7 mouse cellular contexts compared by ENCODE assay signal in the genomic region with DNA sequence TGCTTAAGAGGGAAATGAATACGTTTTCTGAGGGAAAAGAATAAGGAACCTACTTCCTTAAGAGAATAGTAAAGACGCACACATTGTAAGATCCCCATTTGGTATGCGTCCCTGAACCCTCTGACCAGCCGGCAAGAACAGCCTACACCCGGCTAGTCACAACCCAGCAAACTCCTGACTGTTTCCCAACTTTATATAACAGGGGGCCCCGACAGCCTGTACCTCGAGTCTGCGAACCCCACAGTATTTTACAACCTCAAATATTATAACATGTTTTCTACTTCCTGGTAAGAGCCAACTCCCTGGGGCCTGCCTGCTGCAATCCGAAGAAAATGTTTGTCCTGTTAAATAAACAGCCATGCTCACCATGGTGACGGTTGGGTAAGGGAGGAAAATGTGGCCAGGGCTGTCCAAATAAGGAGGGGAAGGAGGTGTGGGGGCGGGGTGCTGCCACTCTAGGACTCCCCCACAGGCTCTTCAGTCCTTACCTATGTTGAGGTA. TPM values are rescaled to one million over a fixed set of nuclear protein-coding genes. Genes with fewer than 3 reads are reported as not detected.
DNase-seq lines count a peak whose midpoint lies in the region; ATAC-seq and TF ChIP-seq lines count a peak whose summit lies in the region.

No protein-coding gene starts in this region.

- H3K36me3 ChIP-seq in intestine, embryonic 15.5 days = no peaks in the 10 kb centered on the region
- no peaks in the 10 kb centered on the region for H3K36me3 ChIP-seq in liver, embryonic 11.5 days (ENCODE audit: control insufficient read depth, insufficient read depth, low read length)
- no peaks in the 10 kb centered on the region for H3K36me3 ChIP-seq in midbrain, embryonic 16.5 days (ENCODE audit: control insufficient read depth, insufficient read depth, low read length)

- in situ Hi-C loops in Patski (cut with MboI; ENCODE audit: low pct_unique_long_range_greater_than_20kb) = no loop called here

- peak overlapping the region; percentile 36; the same call in 1 of the 2 replicates for H3K9ac ChIP-seq in intestine, embryonic 15.5 days
- H3K9ac ChIP-seq in liver, embryonic 11.5 days (ENCODE audit: low read depth, low read length) = 0 out of 2 replicates have a peak overlapping the region, but pooled peaks have one; percentile 5
- no peak overlapping the region for H3K9ac ChIP-seq in midbrain, embryonic 16.5 days (ENCODE audit: low read depth, low read length)

- peak overlapping the region; percentile 95 for H3K27ac ChIP-seq in intestine, embryonic 15.5 days
- peak overlapping the region; percentile 71 for H3K27ac ChIP-seq in liver, embryonic 11.5 days (ENCODE audit: low read depth, low read length)
- no peak overlapping the region for H3K27ac ChIP-seq in midbrain, embryonic 16.5 days (ENCODE audit: low read length)

- DNase-seq in Patski (ENCODE audit: low read depth, low spot score) = no peak
- peak; percentile 43 for DNase-seq in brain, adult 2 months (ENCODE audit: low read depth, low spot score)
- DNase-seq in heart, adult 11 months = peak; percentile 99
- peak; percentile 50 for DNase-seq in liver, embryonic 11.5 days (ENCODE audit: low spot score)
- peak; percentile 57 to 70 for DNase-seq in urinary bladder, postnatal 4 days (ENCODE audit: low spot score in 2 of 2)

- peaks cover 70% of the 10 kb centered on the region for H3K4me1 ChIP-seq in intestine, embryonic 15.5 days (replicated peaks)
- H3K4me1 ChIP-seq in liver, embryonic 11.5 days (replicated peaks; ENCODE audit: control insufficient read depth, insufficient read depth, low read length) = peaks cover 53% of the 10 kb centered on the region
- H3K4me1 ChIP-seq in midbrain, embryonic 16.5 days (ENCODE audit: control insufficient read depth, insufficient read depth, low read length) = peaks cover 17% of the 10 kb centered on the region

- peak overlapping the region; percentile 10; the same call in 1 of the 2 replicates for H3K4me3 ChIP-seq in intestine, embryonic 15.5 days (replicated peaks)
- no peak overlapping the region for H3K4me3 ChIP-seq in liver, embryonic 11.5 days (ENCODE audit: low read depth, low read length)
- no peak overlapping the region for H3K4me3 ChIP-seq in midbrain, embryonic 16.5 days (ENCODE audit: low read depth, low read length)

- peak overlapping the region; percentile 77 for H3K4me2 ChIP-seq in intestine, embryonic 15.5 days (replicated peaks)
- H3K4me2 ChIP-seq in liver, embryonic 11.5 days = peak overlapping the region; percentile 36
- H3K4me2 ChIP-seq in midbrain, embryonic 16.5 days (ENCODE audit: low read length) = peak overlapping the region; percentile 17

- TF ChIP-seq CTCF in Patski (IDR thresholded peaks at IDR 0.05) = no peak

- CTCF ChIA-PET in Patski (lab: Charles Lee) = interaction anchor here (4.4 to 5.7 kb wide), 2 partner anchors 12 to 27 kb away, joined by 31 read pairs; no protein-coding TSS in a partner anchor

- 10% methylated on average over 11 of the region's 11 CpGs for WGBS in intestine, embryonic 15.5 days
- 44% methylated on average over 11 of the region's 11 CpGs for WGBS in liver, embryonic 11.5 days
- 25% methylated on average over 11 of the region's 11 CpGs for WGBS in midbrain, embryonic 16.5 days

- H3K9me3 ChIP-seq in intestine, embryonic 15.5 days = no peaks in the 10 kb centered on the region
- no peaks in the 10 kb centered on the region for H3K9me3 ChIP-seq in liver, embryonic 11.5 days (ENCODE audit: control insufficient read depth, low read length)
- no peaks in the 10 kb centered on the region for H3K9me3 ChIP-seq in midbrain, embryonic 16.5 days (replicated peaks; ENCODE audit: control insufficient read depth, low read length, poor library complexity, severe bottlenecking)

- H3K27me3 ChIP-seq in Patski = no peaks in the 10 kb centered on the region
- no peaks in the 10 kb centered on the region for H3K27me3 ChIP-seq in intestine, embryonic 15.5 days (replicated peaks)
- no peaks in the 10 kb centered on the region for H3K27me3 ChIP-seq in liver, embryonic 11.5 days (replicated peaks; ENCODE audit: control insufficient read depth, insufficient read depth, low read length)
- H3K27me3 ChIP-seq in midbrain, embryonic 16.5 days (ENCODE audit: control insufficient read depth, insufficient read depth, low read depth, low read length) = no peaks in the 10 kb centered on the region

- peak; percentile 17 for ATAC-seq in Patski
- ATAC-seq in intestine, embryonic 15.5 days = peak; percentile 60
- no peak for ATAC-seq in liver, embryonic 11.5 days (replicated peaks; ENCODE audit: low FRiP score)
- ATAC-seq in midbrain, embryonic 16.5 days = no peak

- POLR2A ChIA-PET in Patski (lab: Charles Lee) = no interaction called here

RNA-seq across cellular contexts. Expression of a gene that starts 2.8 kb away (rescaled TPM):
- 9.7 TPM for polyA plus RNA-seq in Patski (2021)
- 7.8 and 7.9 TPM in 2 replicates for polyA plus RNA-seq in intestine, embryonic 15.5 days (2015; fragmentation: Nextera tagmentation; extraction: Ambion mirVana)
- 4.5 and 6.8 TPM in 2 replicates for polyA plus RNA-seq in liver, embryonic 11.5 days (2014; fragmentation: Nextera tagmentation; extraction: Ambion mirVana)
- 4.5 and 5.1 TPM in 2 replicates for polyA plus RNA-seq in midbrain, embryonic 16.5 days (2015; fragmentation: Nextera tagmentation; extraction: Ambion mirVana)

RNA-seq across cellular contexts. Expression of a gene that starts 38.1 kb away (rescaled TPM):
- 19.0 TPM for polyA plus RNA-seq in Patski (2021)
- 7.2 and 8.1 TPM in 2 replicates for polyA plus RNA-seq in intestine, embryonic 15.5 days (2015; fragmentation: Nextera tagmentation; extraction: Ambion mirVana)
- polyA plus RNA-seq in liver, embryonic 11.5 days (2014; fragmentation: Nextera tagmentation; extraction: Ambion mirVana) = 4.4 TPM in 2 replicates
- 10.8 and 10.9 TPM in 2 replicates for polyA plus RNA-seq in midbrain, embryonic 16.5 days (2015; fragmentation: Nextera tagmentation; extraction: Ambion mirVana)

RNA-seq across cellular contexts. Expression of a gene that starts 42.5 kb away (rescaled TPM):
- 52.9 TPM for polyA plus RNA-seq in Patski (2021)
- 94.0 and 103 TPM in 2 replicates for polyA plus RNA-seq in intestine, embryonic 15.5 days (2015; fragmentation: Nextera tagmentation; extraction: Ambion mirVana)
- polyA plus RNA-seq in liver, embryonic 11.5 days (2014; fragmentation: Nextera tagmentation; extraction: Ambion mirVana) = 50.8 and 51.8 TPM in 2 replicates
- 153 and 173 TPM in 2 replicates for polyA plus RNA-seq in midbrain, embryonic 16.5 days (2015; fragmentation: Nextera tagmentation; extraction: Ambion mirVana)

RNA-seq across cellular contexts. Expression of a gene that starts 57.7 kb away (rescaled TPM):
- polyA plus RNA-seq in Patski (2021) = 82.4 TPM
- polyA plus RNA-seq in intestine, embryonic 15.5 days (2015; fragmentation: Nextera tagmentation; extraction: Ambion mirVana) = 119 and 128 TPM in 2 replicates
- 159 and 168 TPM in 2 replicates for polyA plus RNA-seq in liver, embryonic 11.5 days (2014; fragmentation: Nextera tagmentation; extraction: Ambion mirVana)
- polyA plus RNA-seq in midbrain, embryonic 16.5 days (2015; fragmentation: Nextera tagmentation; extraction: Ambion mirVana) = 141 and 143 TPM in 2 replicates

Comparison
In these comparisons a context has a peak if more than half of its experiments do, and no peak if none do; other contexts are left out.
1. ATAC-seq: peak in Patski (single experiment) and intestine, embryonic 15.5 days (single experiment); none in liver, embryonic 11.5 days (single experiment) and midbrain, embryonic 16.5 days (single experiment).
2. H3K4me2 ChIP-seq: peak in every context shown above with its lines; median percentile 77 in intestine, embryonic 15.5 days; 36 in liver, embryonic 11.5 days; 17 in midbrain, embryonic 16.5 days.